Mouse (Mus musculus) liver, embryonic 16.5 days (tissue): ENCODE measurements around the gene Zc3hav1l. TPM values are rescaled to one million over a fixed set of nuclear protein-coding genes. Genes with fewer than 3 reads are reported as not detected.

Experiments used
- ATAC-seq: fragments of 200-750 bp; cut with Nextera tagmentation; 2 replicates; pipeline ENCODE4 v1.8.0; 2017; ENCODE audit warnings: low read depth, mild to moderate bottlenecking, moderate number of reproducible peaks, moderate library complexity
- H3K27ac ChIP-seq: fragments of 300-500 bp; sonication (generic); 2 replicates; pipeline ENCODE4 v1.5.1; 2014; ENCODE audit warnings: mild to moderate bottlenecking, low read length
- H3K27me3 ChIP-seq: fragments of 300-500 bp; sonication (generic); 2 replicates; pipeline ENCODE4 v1.6.1; 2014; ENCODE audit warnings: low read depth, low read length, mixed read lengths; ENCODE audit not compliant: control insufficient read depth, insufficient read depth
- H3K36me3 ChIP-seq: fragments of 300-500 bp; sonication (generic); 2 replicates; pipeline ENCODE4 v1.6.1; 2014; ENCODE audit warnings: mild to moderate bottlenecking; ENCODE audit not compliant: control insufficient read depth, insufficient read depth
- H3K4me1 ChIP-seq: fragments of 300-500 bp; sonication (generic); 2 replicates; pipeline ENCODE4 v1.6.1; 2014; ENCODE audit warnings: low read depth, low read length, mixed read lengths; ENCODE audit not compliant: control insufficient read depth
- H3K4me2 ChIP-seq: fragments of 300-500 bp; sonication (generic); 2 replicates; pipeline ENCODE4 v1.6.1; 2014; ENCODE audit warnings: low read depth, low read length, mixed read lengths
- H3K4me3 ChIP-seq: fragments of 300-500 bp; sonication (generic); 2 replicates; pipeline ENCODE4 v1.5.1; 2014; ENCODE audit warnings: low read depth, mild to moderate bottlenecking, low read length
- H3K9ac ChIP-seq: fragments of 300-500 bp; sonication (generic); 2 replicates; pipeline ENCODE4 v1.6.1; 2014; ENCODE audit warnings: low read depth, low read length
- H3K9me3 ChIP-seq: fragments of 300-500 bp; sonication (generic); replicated peaks from 2 replicates; pipeline ENCODE4 v1.6.1; 2016; ENCODE audit warnings: low read length; ENCODE audit not compliant: control insufficient read depth
- WGBS: fragments of 180-500 bp; shearing (Covaris S2); extraction: QIAGEN DNeasy Blood & Tissue Kit; methylation state at CpG from one replicate; pipeline ENCODE4 v1.1.7; 2014; ENCODE audit not compliant: insufficient replicate concordance; 5-methylcytosine and 5-hydroxymethylcytosine counted together
- polyA plus RNA-seq: library from polyadenylated mRNA; unstranded; fragments of >200 nt; fragmentation: Nextera tagmentation; extraction: Ambion mirVana; gene quantifications from 2 replicates; pipeline ENCODE4 v1.2.1, GENCODE M21; 2015

Zc3hav1l gene
- polyA plus RNA-seq, 1 experiment from 2014 or later: 1.4 TPM

DNA sequence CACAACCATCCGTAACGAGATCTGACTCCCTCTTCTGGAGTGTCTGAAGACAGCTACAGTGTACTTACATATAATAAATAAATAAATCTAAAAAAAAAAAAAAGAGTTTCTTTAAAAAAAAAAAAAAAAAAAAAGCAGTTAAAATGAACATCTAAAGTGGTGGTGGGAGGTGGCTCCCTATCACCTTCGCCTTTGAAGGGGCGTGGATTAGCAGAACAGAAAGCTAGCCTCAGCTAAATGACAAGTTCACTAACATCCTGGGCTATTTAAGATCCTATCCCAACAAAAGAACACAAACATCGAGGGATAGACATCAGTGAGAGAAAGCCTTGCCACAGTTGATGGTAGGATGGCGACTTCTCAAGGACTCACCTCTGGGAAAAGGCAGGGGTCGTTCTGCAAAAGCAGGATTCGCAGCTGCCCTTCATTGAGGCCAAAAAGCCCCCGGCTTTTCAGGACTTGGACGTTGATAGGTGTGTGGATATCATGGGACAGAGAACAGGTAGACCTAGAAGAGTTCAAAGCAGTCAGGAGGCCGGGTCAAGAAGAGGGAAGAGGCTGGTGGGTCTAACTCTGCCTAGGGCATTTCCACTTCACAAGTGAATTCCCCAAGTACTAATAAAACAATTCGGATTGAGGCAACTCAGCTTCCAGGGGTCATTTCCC lies 1.3 kb downstream of the Zc3hav1l start:
- H3K9ac ChIP-seq: peak overlapping the region; percentile 74; the same call in 1 of the 2 replicates
- H3K27me3 ChIP-seq: no peaks in the 10 kb centered on the region
- 52% methylated on average over 12 of the region's 12 CpGs for WGBS
- H3K4me2 ChIP-seq: peak overlapping the region; percentile 84
- no peaks in the 10 kb centered on the region for H3K9me3 ChIP-seq
- H3K36me3 ChIP-seq: peaks cover 5% of the 10 kb centered on the region
- H3K4me1 ChIP-seq: peaks cover 13% of the 10 kb centered on the region
- H3K4me3 ChIP-seq: peak overlapping the region; percentile 75
- no peak overlapping the region for H3K27ac ChIP-seq
- no peak for ATAC-seq

DNA sequence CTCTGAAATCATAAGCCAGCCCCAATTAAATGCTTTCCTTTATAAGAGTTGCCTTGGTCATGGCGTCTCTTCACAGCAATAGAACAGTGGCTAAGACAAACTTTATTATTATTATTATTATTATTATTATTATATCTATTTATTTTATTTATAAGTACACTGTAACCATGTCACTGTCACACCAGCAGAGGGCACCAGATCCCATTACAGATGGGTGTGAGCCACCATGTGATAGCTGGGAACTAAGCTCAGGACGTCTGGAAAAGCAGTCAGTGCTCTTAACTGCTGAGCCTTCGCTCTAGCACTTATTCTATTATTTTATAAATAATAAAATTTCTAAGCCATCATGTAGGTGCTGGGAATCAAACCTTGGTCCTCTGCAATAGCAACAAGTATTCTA lies 5.4 kb downstream of the Zc3hav1l start:
- Histone ChIP-seq H3K36me3 (peaks cover 5% of the 10 kb centered on the region), H3K4me2 (no peak overlapping the region), H3K9me3 (no peaks in the 10 kb centered on the region), H3K27me3 (no peaks in the 10 kb centered on the region), H3K9ac (no peak overlapping the region), H3K27ac (no peak overlapping the region), H3K4me3 (no peak overlapping the region), H3K4me1 (peaks cover 7% of the 10 kb centered on the region)
- no peak for ATAC-seq
- WGBS: 57% methylated on average over 3 of the region's 3 CpGs

- ATAC-seq: no peak
- H3K9ac ChIP-seq: no peak overlapping the region
- no peak overlapping the region for H3K4me2 ChIP-seq
- no peak overlapping the region for H3K27ac ChIP-seq
- H3K9me3 ChIP-seq: no peaks in the 10 kb centered on the region
- WGBS: 68% methylated on average over 11 of the region's 11 CpGs
- H3K4me1 ChIP-seq: peaks cover 4% of the 10 kb centered on the region
- peaks cover 5% of the 10 kb centered on the region for H3K36me3 ChIP-seq
- no peaks in the 10 kb centered on the region for H3K27me3 ChIP-seq
- no peak overlapping the region for H3K4me3 ChIP-seq
Measured at GRCm38 (mm10) chr6:38292871-38293646, 6.0 kb downstream of the Zc3hav1l start.

- Histone ChIP-seq H3K36me3 (peaks cover 3% of the 10 kb centered on the region), H3K27me3 (no peaks in the 10 kb centered on the region), H3K9ac (no peak overlapping the region), H3K4me3 (no peak overlapping the region), H3K4me1 (no peaks in the 10 kb centered on the region), H3K9me3 (no peaks in the 10 kb centered on the region), H3K27ac (no peak overlapping the region), H3K4me2 (no peak overlapping the region)
- ATAC-seq: no peak
- WGBS: 89% methylated on average over 19 of the region's 19 CpGs
Measured at GRCm38 (mm10) chr6:38284422-38284821, 14.6 kb downstream of the Zc3hav1l start.

GRCm38 (mm10) chr6:38264466-38264865 lies 34.6 kb downstream of the Zc3hav1l start:
- Histone ChIP-seq H3K4me2 (no peak overlapping the region), H3K4me1 (no peaks in the 10 kb centered on the region), H3K27me3 (no peaks in the 10 kb centered on the region), H3K36me3 (no peaks in the 10 kb centered on the region), H3K4me3 (no peak overlapping the region), H3K27ac (no peak overlapping the region), H3K9me3 (no peaks in the 10 kb centered on the region), H3K9ac (no peak overlapping the region)
- ATAC-seq: no peak
- 50% methylated on average over 7 of the region's 7 CpGs for WGBS

DNA sequence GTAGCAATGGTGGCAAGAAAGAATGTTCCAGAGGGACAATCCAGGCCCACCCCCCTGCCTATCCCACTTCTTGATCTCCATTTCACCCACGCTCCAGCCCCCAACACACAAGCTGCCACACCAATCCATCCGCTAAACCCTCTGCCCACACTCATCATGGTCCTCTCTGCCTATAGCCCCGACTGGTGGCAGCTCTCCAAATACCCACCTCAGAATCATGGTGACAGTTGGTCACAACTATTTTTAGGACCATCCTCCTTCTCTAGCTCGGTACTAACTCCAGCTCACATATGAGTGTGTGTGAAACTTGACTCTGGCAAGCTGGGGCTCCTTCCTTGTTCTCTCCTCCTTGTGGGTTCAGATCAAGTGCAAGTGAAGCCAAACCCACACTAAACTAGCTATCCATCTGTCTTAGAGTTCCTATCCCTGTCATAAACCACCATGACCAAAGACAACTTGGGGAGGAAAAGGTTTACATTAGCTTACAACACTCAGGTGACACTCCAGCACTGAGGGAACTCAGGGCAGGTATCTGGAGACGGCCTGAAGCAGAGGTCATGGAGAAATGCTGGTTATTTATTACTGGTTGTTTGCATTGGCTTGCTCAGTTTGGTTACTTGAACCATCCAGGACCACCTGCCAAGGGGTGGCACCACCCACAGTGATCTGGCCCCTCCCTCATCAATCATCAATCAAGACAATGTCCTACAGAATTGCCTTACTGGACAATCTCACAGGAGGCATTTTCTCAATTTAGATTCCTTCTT lies 35.5 kb downstream of the Zc3hav1l start:
- Histone ChIP-seq H3K4me2 (no peak overlapping the region), H3K27ac (no peak overlapping the region), H3K27me3 (no peaks in the 10 kb centered on the region), H3K9me3 (no peaks in the 10 kb centered on the region), H3K36me3 (no peaks in the 10 kb centered on the region), H3K9ac (no peak overlapping the region), H3K4me1 (no peaks in the 10 kb centered on the region), H3K4me3 (no peak overlapping the region)
- no peak for ATAC-seq
- WGBS: 47% methylated on average over 5 of the region's 5 CpGs

GRCm38 (mm10) chr6:38261877-38262276 lies 37.2 kb downstream of the Zc3hav1l start:
- no peaks in the 10 kb centered on the region for H3K27me3 ChIP-seq
- H3K4me3 ChIP-seq: no peak overlapping the region
- H3K27ac ChIP-seq: no peak overlapping the region
- no peaks in the 10 kb centered on the region for H3K4me1 ChIP-seq
- no peak overlapping the region for H3K9ac ChIP-seq
- 50% methylated on average over 4 of the region's 4 CpGs for WGBS
- no peak for ATAC-seq
- H3K36me3 ChIP-seq: no peaks in the 10 kb centered on the region
- no peak overlapping the region for H3K4me2 ChIP-seq
- H3K9me3 ChIP-seq: no peaks in the 10 kb centered on the region

DNA sequence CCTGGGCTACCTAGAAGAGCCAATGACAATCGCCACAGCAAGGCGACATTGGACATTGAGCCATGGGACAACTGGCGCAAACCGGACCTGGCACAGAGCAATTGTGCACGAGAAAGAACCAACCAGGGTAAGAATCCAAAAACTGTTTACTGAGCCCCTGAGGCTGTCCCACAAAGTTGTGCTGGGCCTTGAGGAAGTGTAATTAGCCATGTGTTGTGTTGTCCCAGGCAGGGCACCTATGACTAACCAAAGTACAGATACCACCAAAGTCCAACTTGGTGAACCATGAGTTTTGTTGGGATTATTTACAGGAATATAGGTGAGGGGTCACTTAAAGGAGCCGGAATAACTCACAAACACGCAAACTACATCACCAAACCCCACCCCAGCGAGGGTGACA lies 41.6 kb downstream of the Zc3hav1l start:
- Histone ChIP-seq H3K4me3 (no peak overlapping the region), H3K4me2 (no peak overlapping the region), H3K27ac (no peak overlapping the region), H3K9me3 (no peaks in the 10 kb centered on the region), H3K4me1 (peaks cover 6% of the 10 kb centered on the region; the same call in 1 of the 2 replicates), H3K9ac (no peak overlapping the region), H3K27me3 (peaks cover 26% of the 10 kb centered on the region), H3K36me3 (no peaks in the 10 kb centered on the region)
- no peak for ATAC-seq
- WGBS: 77% methylated on average over 8 of the region's 8 CpGs
